Mouse (Mus musculus) MEL (cell line): ENCODE measurements around the gene Dnajb6. TPM values are rescaled to one million over a fixed set of nuclear protein-coding genes. Genes with fewer than 3 reads are reported as not detected.

Experiments used
- DNase-seq: peaks from one replicate; pipeline ENCODE4 v3.0.0; 2011; ENCODE audit warnings: low read depth, low spot score
- H3K27ac ChIP-seq: 2 replicates; pipeline ENCODE4 v1.5.1; 2012; ENCODE audit warnings: low read depth, mild to moderate bottlenecking, control low read depth, low read length, moderate library complexity; ENCODE audit not compliant: control insufficient read depth
- H3K27me3 ChIP-seq, 2 experiments: fragments of 150-350 bp in 1 of 2; sonication (generic) in 1 of 2; 2 replicates each; pipeline ENCODE4 v1.6.1; 2012; ENCODE audit warnings: low read length in 2 of 2, mild to moderate bottlenecking in 2 of 2, improper control_type of control experiment in 1 of 2, moderate library complexity in 1 of 2; ENCODE audit not compliant: insufficient read depth in 2 of 2, control insufficient read depth in 1 of 2
- H3K36me3 ChIP-seq, 2 experiments: 2 replicates each; pipeline ENCODE4 v1.6.1; 2012 to 2014; ENCODE audit warnings: low read length in 2 of 2, improper control_type of control experiment in 1 of 2, inconsistent platforms in 1 of 2, mild to moderate bottlenecking in 1 of 2; ENCODE audit not compliant: insufficient read depth in 2 of 2, control insufficient read depth in 1 of 2
- H3K4me1 ChIP-seq, 2 experiments: fragments of 150-350 bp in 1 of 2; sonication (generic) in 1 of 2; 2 replicates each; pipeline ENCODE4 v1.6.1; 2012; ENCODE audit warnings: low read length in 2 of 2, improper control_type of control experiment in 1 of 2, mild to moderate bottlenecking in 1 of 2; ENCODE audit not compliant: insufficient read depth in 2 of 2, control insufficient read depth in 1 of 2
- H3K4me3 ChIP-seq, 2 experiments: fragments of 150-350 bp in 1 of 2; sonication (generic) in 1 of 2; 2 replicates each; pipeline ENCODE4 v1.5.1; 2012; ENCODE audit warnings: low read depth in 2 of 2, low read length in 2 of 2, mild to moderate bottlenecking in 2 of 2, moderate library complexity in 2 of 2, control low read depth in 1 of 2, improper control_type of control experiment in 1 of 2; ENCODE audit not compliant: control insufficient read depth in 1 of 2, insufficient read depth in 1 of 2
- H3K79me2 ChIP-seq: 2 replicates; pipeline ENCODE4 v1.6.1; 2012; ENCODE audit warnings: mild to moderate bottlenecking, low read length, moderate library complexity; ENCODE audit not compliant: control insufficient read depth, poor library complexity, insufficient read depth
- H3K9ac ChIP-seq: 2 replicates; pipeline ENCODE4 v1.6.1; 2012; ENCODE audit warnings: low read depth, mild to moderate bottlenecking, control low read depth, low read length, moderate library complexity; ENCODE audit not compliant: control insufficient read depth, poor library complexity, severe bottlenecking
- H3K9me3 ChIP-seq: fragments of 150-350 bp; sonication (generic); replicated peaks from 2 replicates; pipeline ENCODE4 v1.6.1; 2012; ENCODE audit warnings: mild to moderate bottlenecking, low read length, improper control_type of control experiment, moderate library complexity; ENCODE audit not compliant: insufficient read depth
- BHLHE40 ChIP-seq: IDR thresholded peaks from 2 replicates; pipeline ENCODE4 v1.6.1; 2012; ENCODE audit warnings: low read depth, mild to moderate bottlenecking, inconsistent platforms, low read length, improper control_type of control experiment, borderline replicate concordance
- CHD1 ChIP-seq: IDR thresholded peaks from 2 replicates; pipeline ENCODE4 v1.6.1; 2012; ENCODE audit warnings: low read depth, mild to moderate bottlenecking, inconsistent platforms, low read length, improper control_type of control experiment
- CTCF ChIP-seq, 3 experiments: IDR thresholded peaks in 2 of 3; conservative IDR thresholded peaks in 1 of 3; 2 replicates each; pipeline ENCODE4 v1.5.1; 2011 to 2012; ENCODE audit warnings: low read length in 3 of 3, low read depth in 2 of 3, mild to moderate bottlenecking in 2 of 3, improper control_type of control experiment in 1 of 3, inconsistent platforms in 1 of 3, mixed read lengths in 1 of 3, moderate library complexity in 1 of 3; ENCODE audit not compliant: control insufficient read depth in 1 of 3, insufficient read depth in 1 of 3, poor library complexity in 1 of 3, severe bottlenecking in 1 of 3
- E2F4 ChIP-seq: IDR thresholded peaks from 2 replicates; pipeline ENCODE4 v1.6.1; 2011; ENCODE audit warnings: low read depth, low read length, improper control_type of control experiment, borderline replicate concordance
- ELF1 ChIP-seq: IDR thresholded peaks from 2 replicates; pipeline ENCODE4 v1.6.1; 2014; ENCODE audit warnings: low read depth, mild to moderate bottlenecking, inconsistent platforms, low read length, improper control_type of control experiment, moderate library complexity
- EP300 ChIP-seq, 2 experiments: IDR thresholded peaks; 2 replicates each; pipeline ENCODE4 v1.6.1; 2011; ENCODE audit warnings: improper control_type of control experiment in 2 of 2, low read length in 2 of 2, low read depth in 1 of 2, mild to moderate bottlenecking in 1 of 2
- ETS1 ChIP-seq: IDR thresholded peaks from 2 replicates; pipeline ENCODE4 v1.6.1; 2012; ENCODE audit warnings: low read depth, mild to moderate bottlenecking, inconsistent platforms, low read length, improper control_type of control experiment, moderate library complexity
- GABPA ChIP-seq: IDR thresholded peaks from 2 replicates; pipeline ENCODE4 v1.6.1; 2012; ENCODE audit warnings: low read depth, mild to moderate bottlenecking, inconsistent platforms, low read length, improper control_type of control experiment, moderate library complexity
- GATA1 ChIP-seq: IDR thresholded peaks from 2 replicates; pipeline ENCODE4 v1.6.1; 2011; ENCODE audit warnings: low read depth, low read length, improper control_type of control experiment
- HCFC1 ChIP-seq: IDR thresholded peaks from 2 replicates; pipeline ENCODE4 v1.6.1; 2012; ENCODE audit warnings: low read depth, mild to moderate bottlenecking, inconsistent platforms, low read length, improper control_type of control experiment, moderate library complexity
- JUND ChIP-seq: IDR thresholded peaks from 2 replicates; pipeline ENCODE4 v1.6.1; 2011; ENCODE audit warnings: low read depth, mild to moderate bottlenecking, improper control_type of control experiment, low read length
- MAZ ChIP-seq: IDR thresholded peaks from 2 replicates; pipeline ENCODE4 v1.6.1; 2012; ENCODE audit warnings: low read depth, mild to moderate bottlenecking, inconsistent platforms, low read length, improper control_type of control experiment
- MYC ChIP-seq: IDR thresholded peaks from 2 replicates; pipeline ENCODE4 v1.6.1; 2011; ENCODE audit warnings: low read depth, mild to moderate bottlenecking, low read length, improper control_type of control experiment, moderate library complexity
- RAD21 ChIP-seq: IDR thresholded peaks from 2 replicates; pipeline ENCODE4 v1.6.1; 2011; ENCODE audit warnings: mild to moderate bottlenecking, low read depth, low read length, improper control_type of control experiment
- SIN3A ChIP-seq: IDR thresholded peaks from 2 replicates; pipeline ENCODE4 v1.6.1; 2012; ENCODE audit warnings: low read length, improper control_type of control experiment, inconsistent platforms
- SMC3 ChIP-seq: IDR thresholded peaks from 2 replicates; pipeline ENCODE4 v1.6.1; 2011; ENCODE audit warnings: low read depth, low read length, improper control_type of control experiment
- TAL1 ChIP-seq: IDR thresholded peaks from 2 replicates; pipeline ENCODE4 v1.6.1; 2012; ENCODE audit warnings: mild to moderate bottlenecking, inconsistent platforms, low read length, moderate library complexity, mixed read lengths
- TBP ChIP-seq: IDR thresholded peaks from 2 replicates; pipeline ENCODE4 v1.8.0; 2011; ENCODE audit warnings: low read depth, low read length, improper control_type of control experiment
- TCF12 ChIP-seq: IDR thresholded peaks from 2 replicates; pipeline ENCODE4 v1.6.1; 2014; ENCODE audit warnings: low read depth, mild to moderate bottlenecking, inconsistent platforms, low read length, improper control_type of control experiment, moderate library complexity
- USF1 ChIP-seq: IDR thresholded peaks from 2 replicates; pipeline ENCODE4 v1.6.1; 2014; ENCODE audit warnings: low read depth, mild to moderate bottlenecking, inconsistent platforms, low read length, improper control_type of control experiment, moderate library complexity
- polyA plus RNA-seq, 2 experiments: library from polyadenylated mRNA; stranded (reverse) in 1 of 2; unstranded in 1 of 2; fragments of >175 nt in 1 of 2; fragments of >200 nt in 1 of 2; gene quantifications; 2 replicates each; pipeline versions ENCODE4 v1.2.1 to v1.2.4; 2012; ENCODE audit warnings: low replicate concordance in 2 of 2, low read depth in 1 of 2; ENCODE audit not compliant: insufficient read length in 2 of 2, insufficient read depth in 1 of 2, missing spikeins in 1 of 2
- total RNA-seq: library from RNA; depleted of rRNA; stranded (reverse); fragments of 300-350 nt; gene quantifications from 2 replicates; pipeline ENCODE4 v1.2.3, GENCODE M21; 2012

Dnajb6 gene
- total and polyA plus RNA-seq, 3 experiments, result 131 to 157 TPM; not detected in 1

DNA sequence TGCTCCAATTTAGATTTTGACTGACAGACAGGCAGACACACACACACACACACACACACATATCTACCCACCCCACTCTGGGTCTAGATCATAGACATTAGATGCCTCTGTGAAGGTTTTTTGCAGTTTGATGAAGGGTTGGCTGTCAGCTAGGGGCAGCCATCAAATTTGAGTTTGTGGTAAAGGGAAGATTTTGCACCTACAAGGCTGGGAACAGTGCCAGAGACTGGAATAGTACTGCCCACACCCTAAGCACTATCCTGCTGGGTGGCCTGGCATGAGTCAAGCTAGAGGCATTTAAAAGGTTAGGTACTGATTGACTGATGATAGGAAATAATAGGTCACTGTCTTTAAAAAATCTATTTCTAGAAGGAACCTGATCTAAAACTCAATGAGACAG lies 15.8 kb downstream of the Dnajb6 start:
- Histone ChIP-seq H3K4me1 (peaks cover 0 to 6% of the 10 kb centered on the region in 2 experiments; a peak in 2 of 4 replicates), H3K9ac (no peak overlapping the region), H3K27me3 (no peaks in the 10 kb centered on the region), H3K79me2 (peaks cover 13% of the 10 kb centered on the region), H3K36me3 (peaks cover 25 to 52% of the 10 kb centered on the region in 2 experiments), H3K4me3 (no peak overlapping the region), H3K27ac (no peak overlapping the region), H3K9me3 (no peaks in the 10 kb centered on the region)
- no peak for TF ChIP-seq MAZ
- TF ChIP-seq ELF1, result no peak
- TF ChIP-seq RAD21, result no peak
- no peak for TF ChIP-seq BHLHE40
- TF ChIP-seq USF1, result no peak
- TF ChIP-seq GABPA, result no peak
- no peak for TF ChIP-seq ETS1
- no peak for TF ChIP-seq EP300 (IDR thresholded peaks at IDR 0.05; ENCODE audit: low read depth in 1 of 2, low read length in 2 of 2)
- TF ChIP-seq TAL1, result no peak
- no peak for DNase-seq

DNA sequence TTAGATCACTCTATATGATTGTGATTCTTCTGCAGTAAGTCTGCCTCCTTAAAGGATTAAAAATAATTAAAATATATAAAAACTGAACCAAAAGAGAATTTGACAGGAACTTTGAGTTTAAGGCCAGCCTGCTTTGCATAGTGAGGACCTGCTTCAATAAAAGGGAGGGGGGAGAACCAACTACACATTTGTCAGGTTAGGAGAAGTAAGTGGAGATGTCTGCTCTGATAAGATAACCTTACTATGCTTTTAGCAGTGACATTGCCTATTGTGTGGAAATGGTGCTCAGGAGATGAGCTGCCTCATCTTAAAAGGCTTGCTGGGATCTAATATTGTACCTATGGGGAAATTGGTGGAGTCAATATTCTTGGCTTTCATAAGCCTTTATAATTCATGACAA lies 17.4 kb downstream of the Dnajb6 start:
- H3K9me3 ChIP-seq, result no peaks in the 10 kb centered on the region
- TF ChIP-seq ETS1 (0 out of 2 replicates have a peak, but pooled peaks have one; percentile 31), MAZ (peak; percentile 50; the same call in 1 of the 2 replicates), MYC (no peak), TAL1 (peak; percentile 57), CHD1 (no peak), SMC3 (no peak), E2F4 (no peak), SIN3A (no peak), JUND (no peak), GATA1 (peak; percentile 80), EP300 (IDR thresholded peaks at IDR 0.05; ENCODE audit: low read depth in 1 of 2, low read length in 2 of 2) (peak; percentile 53 to 70; a peak in 3 of 4 replicates), TBP (no peak), TCF12 (peak; percentile 81), CTCF (IDR thresholded peaks at IDR 0.05 in 2 of 3, conservative IDR thresholded peaks at IDR 0.05 in 1 of 3; ENCODE audit: control insufficient read depth in 1 of 3, insufficient read depth in 1 of 3, low read depth in 2 of 3, low read length in 3 of 3, poor library complexity in 1 of 3, severe bottlenecking in 1 of 3) (no peak), HCFC1 (no peak)
- peaks cover 0 to 6% of the 10 kb centered on the region in 2 experiments; a peak in 2 of 4 replicates for H3K4me1 ChIP-seq
- H3K27ac ChIP-seq, result no peak overlapping the region
- no peaks in the 10 kb centered on the region for H3K27me3 ChIP-seq
- H3K4me3 ChIP-seq, result no peak overlapping the region
- H3K79me2 ChIP-seq, result peaks cover 4% of the 10 kb centered on the region; the same call in 1 of the 2 replicates
- peaks cover 25 to 63% of the 10 kb centered on the region in 2 experiments for H3K36me3 ChIP-seq
- H3K9ac ChIP-seq, result no peak overlapping the region
- peak; percentile 47 for DNase-seq
